Mouse (Mus musculus) liver, embryonic 14.5 days (tissue): ENCODE measurements at regions not wholly inside any gene's neighbourhood (a gene's known extent, or its start where the extent isn't known, plus 50 kb on each side); places are given as distances from the start of the nearest gene placed in this dataset.
A peak's percentile ranks its signal among the peaks of the same experiment; 100 is the strongest.

Source experiments
- ATAC-seq: fragments of 200-750 bp; cut with Nextera tagmentation; 2 replicates; pipeline ENCODE4 v1.8.0; 2017; ENCODE audit warnings: moderate number of reproducible peaks, mild to moderate bottlenecking, moderate library complexity; ENCODE audit not compliant: insufficient read depth
- DNase-seq, 3 experiments: peaks; one replicate each; pipeline ENCODE4 v3.0.0-alpha.2; 2012 to 2013; ENCODE audit warnings: low read depth in 3 of 3, low spot score in 3 of 3
- H3K27ac ChIP-seq: fragments of 300-500 bp; sonication (generic); 2 replicates; pipeline ENCODE4 v1.5.1; 2014; ENCODE audit warnings: moderate library complexity, mild to moderate bottlenecking, control low read depth, inconsistent platforms
- H3K27me3 ChIP-seq: fragments of 300-500 bp; sonication (generic); 2 replicates; pipeline ENCODE4 v1.6.1; 2014; ENCODE audit warnings: mild to moderate bottlenecking, low read length, moderate library complexity; ENCODE audit not compliant: control insufficient read depth, insufficient read depth
- H3K36me3 ChIP-seq: fragments of 300-500 bp; sonication (generic); replicated peaks from 2 replicates; pipeline ENCODE4 v1.6.1; 2014; ENCODE audit warnings: low read depth; ENCODE audit not compliant: control insufficient read depth, insufficient read depth
- H3K4me1 ChIP-seq, 2 experiments: fragments of 200-500 bp in 1 of 2; fragments of 300-500 bp in 1 of 2; sonication (generic) in 1 of 2; replicated peaks; 2 replicates each; pipeline ENCODE4 v1.6.1; 2012 to 2014; ENCODE audit warnings: antibody characterized with exemption in 1 of 2, inconsistent platforms in 1 of 2, low read length in 1 of 2; ENCODE audit not compliant: control insufficient read depth in 2 of 2, insufficient read depth in 2 of 2
- H3K4me2 ChIP-seq: fragments of 300-500 bp; sonication (generic); 2 replicates; pipeline ENCODE4 v1.6.1; 2014; ENCODE audit warnings: low read depth, mild to moderate bottlenecking, control low read depth, moderate library complexity
- H3K4me3 ChIP-seq, 2 experiments: fragments of 200-500 bp in 1 of 2; fragments of 300-500 bp in 1 of 2; sonication (generic) in 1 of 2; 2 replicates each; pipeline ENCODE4 v1.5.1; 2012 to 2014; ENCODE audit warnings: low read depth in 2 of 2, low read length in 2 of 2, mild to moderate bottlenecking in 2 of 2, control low read depth in 1 of 2, inconsistent platforms in 1 of 2, moderate library complexity in 1 of 2; ENCODE audit not compliant: insufficient read depth in 1 of 2
- H3K9ac ChIP-seq: fragments of 300-500 bp; sonication (generic); replicated peaks from 2 replicates; pipeline ENCODE4 v1.6.1; 2014; ENCODE audit warnings: mild to moderate bottlenecking, control low read depth, moderate library complexity
- H3K9me3 ChIP-seq: fragments of 300-500 bp; sonication (generic); 2 replicates; pipeline ENCODE4 v1.6.1; 2016; ENCODE audit warnings: low read length, mixed read lengths; ENCODE audit not compliant: control insufficient read depth
- CTCF ChIP-seq: IDR thresholded peaks from 2 replicates; pipeline ENCODE4 v1.5.1; 2016; ENCODE audit warnings: antibody characterized with exemption, low read depth, control low read depth
- EP300 ChIP-seq: IDR thresholded peaks from 2 replicates; pipeline ENCODE4 v1.6.1; 2016; ENCODE audit warnings: antibody characterized with exemption, low read depth
- WGBS: fragments of 180-500 bp; shearing (Covaris S2); extraction: QIAGEN DNeasy Blood & Tissue Kit; methylation state at CpG from one replicate; pipeline ENCODE4 v1.1.7; 2014; ENCODE audit not compliant: insufficient replicate concordance; 5-methylcytosine and 5-hydroxymethylcytosine counted together

DNA sequence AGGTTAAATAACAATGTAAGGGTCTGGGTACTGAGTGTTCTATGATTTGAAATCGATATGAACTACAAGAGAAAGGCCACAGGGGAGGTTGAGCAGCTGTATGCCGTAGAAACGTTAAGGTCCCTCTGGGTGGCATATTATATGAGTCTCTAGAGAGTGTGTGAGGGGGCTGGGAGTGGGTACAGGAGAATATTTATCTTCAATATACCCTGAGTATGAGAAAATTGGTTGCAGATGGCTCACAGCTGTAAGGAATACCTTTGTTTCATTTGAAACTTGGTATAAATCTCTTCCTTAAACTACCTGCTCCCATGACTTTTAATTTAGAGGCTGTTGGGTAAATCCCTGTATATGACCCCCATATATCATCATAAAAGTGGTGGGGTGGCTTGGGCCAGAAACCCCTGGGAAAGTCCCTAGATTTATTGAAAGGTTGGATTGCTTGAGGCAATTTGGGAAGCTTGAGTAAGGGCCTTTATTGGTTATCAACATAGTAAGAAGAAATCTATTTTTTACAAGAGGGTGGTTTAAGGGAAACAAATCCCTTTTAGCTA is 128.7 kb upstream of the Prkg2 start:
- Histone ChIP-seq H3K36me3 (no peaks in the 10 kb centered on the region), H3K9me3 (no peaks in the 10 kb centered on the region), H3K4me1 (no peaks in the 10 kb centered on the region), H3K4me2 (no peak overlapping the region), H3K27me3 (no peaks in the 10 kb centered on the region), H3K9ac (no peak overlapping the region), H3K27ac (no peak overlapping the region), H3K4me3 (no peak overlapping the region)
- DNase-seq (no peak), ATAC-seq (no peak)
- TF ChIP-seq EP300 = no peak
- TF ChIP-seq CTCF = no peak
- WGBS = 59% methylated on average over 3 of the region's 3 CpGs

DNA sequence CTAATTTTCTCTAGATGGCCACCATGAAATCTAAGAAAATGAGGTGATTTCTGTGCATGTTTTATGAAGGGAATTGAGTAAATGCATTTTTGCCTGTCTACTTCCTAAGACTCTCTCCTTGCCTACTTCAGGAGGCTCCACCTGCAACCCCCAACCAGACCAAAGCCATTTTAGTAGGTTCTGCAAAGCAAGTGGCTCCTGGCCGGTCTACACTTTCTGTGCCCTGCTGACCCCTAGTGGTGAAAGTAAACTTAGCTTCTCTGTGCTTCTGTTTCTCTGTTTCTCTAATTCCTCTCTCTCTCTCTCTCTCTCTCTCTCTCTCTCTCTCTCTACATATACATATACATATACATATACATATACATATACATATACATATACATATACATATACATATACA is 120.8 kb upstream of the Prkg2 start:
- DNase-seq (no peak), ATAC-seq (no peak)
- no peaks in the 10 kb centered on the region for H3K27me3 ChIP-seq
- H3K9ac ChIP-seq = no peak overlapping the region
- no peaks in the 10 kb centered on the region for H3K4me1 ChIP-seq
- 0% methylated on average over 1 of the region's 1 CpGs for WGBS
- no peaks in the 10 kb centered on the region for H3K36me3 ChIP-seq
- H3K4me2 ChIP-seq = no peak overlapping the region
- no peak overlapping the region for H3K4me3 ChIP-seq
- no peak overlapping the region for H3K27ac ChIP-seq
- TF ChIP-seq EP300 = no peak
- TF ChIP-seq CTCF = peak; percentile 65
- no peaks in the 10 kb centered on the region for H3K9me3 ChIP-seq

DNA sequence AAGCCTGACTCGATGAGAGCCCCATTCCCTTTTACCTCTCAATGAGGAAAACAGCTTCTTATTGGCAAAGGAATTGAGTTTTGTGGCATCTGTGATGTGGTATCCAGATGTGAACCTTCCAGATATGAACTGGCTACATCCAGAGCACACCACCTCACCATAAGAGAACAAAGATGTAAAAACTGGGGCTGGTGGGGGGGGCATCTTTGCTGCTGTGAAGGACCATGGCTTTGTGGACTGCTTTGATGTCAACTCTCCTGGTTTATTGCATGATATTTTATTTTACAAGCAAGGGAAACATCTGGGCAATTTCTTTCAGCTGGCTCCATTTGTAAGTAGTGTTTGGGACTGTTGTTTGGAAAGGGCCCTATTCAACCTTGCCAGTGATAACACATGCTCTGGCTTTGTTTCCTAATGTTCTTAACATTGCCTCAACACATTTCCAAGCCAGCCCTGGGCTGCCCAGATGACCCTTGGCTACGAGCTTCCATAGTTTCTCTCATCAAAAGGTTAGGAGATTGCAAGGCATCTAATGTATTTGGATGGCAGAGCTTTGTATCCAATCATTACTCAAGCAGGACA is 116.2 kb upstream of the Prkg2 start:
- H3K9ac ChIP-seq = no peak overlapping the region
- H3K4me3 ChIP-seq = no peak overlapping the region
- no peak overlapping the region for H3K27ac ChIP-seq
- 42% methylated on average over 2 of the region's 2 CpGs for WGBS
- H3K9me3 ChIP-seq = no peaks in the 10 kb centered on the region
- H3K36me3 ChIP-seq = no peaks in the 10 kb centered on the region
- no peak for ATAC-seq
- no peaks in the 10 kb centered on the region for H3K4me1 ChIP-seq
- no peak for TF ChIP-seq EP300
- TF ChIP-seq CTCF = no peak
- H3K4me2 ChIP-seq = no peak overlapping the region
- no peak for DNase-seq
- H3K27me3 ChIP-seq = no peaks in the 10 kb centered on the region

DNA sequence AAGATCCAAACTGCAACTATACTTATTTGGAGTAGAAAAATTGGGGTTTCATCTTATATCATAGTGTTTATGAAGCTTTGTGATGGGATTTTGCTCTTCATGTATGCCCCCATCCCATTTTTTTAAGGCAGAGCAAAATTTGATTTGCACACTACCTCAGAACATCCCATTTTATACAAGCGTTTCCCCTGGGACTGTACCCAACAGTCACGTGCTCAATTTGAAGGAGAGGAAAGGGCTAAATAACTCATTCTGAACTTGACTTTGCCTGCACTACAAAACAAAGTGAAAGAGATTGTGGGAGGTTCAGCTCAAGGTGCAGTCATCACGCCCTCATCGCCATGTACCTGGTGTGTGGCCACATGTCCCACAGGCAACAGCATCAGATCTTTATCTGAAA is 115.1 kb upstream of the Prkg2 start:
- TF ChIP-seq CTCF (no peak), EP300 (no peak)
- Histone ChIP-seq H3K4me3 (no peak overlapping the region), H3K27ac (no peak overlapping the region), H3K9me3 (no peaks in the 10 kb centered on the region), H3K27me3 (no peaks in the 10 kb centered on the region), H3K36me3 (no peaks in the 10 kb centered on the region), H3K9ac (no peak overlapping the region), H3K4me2 (no peak overlapping the region), H3K4me1 (no peaks in the 10 kb centered on the region)
- DNase-seq (no peak), ATAC-seq (no peak)
- 69% methylated on average over 4 of the region's 4 CpGs for WGBS

DNA sequence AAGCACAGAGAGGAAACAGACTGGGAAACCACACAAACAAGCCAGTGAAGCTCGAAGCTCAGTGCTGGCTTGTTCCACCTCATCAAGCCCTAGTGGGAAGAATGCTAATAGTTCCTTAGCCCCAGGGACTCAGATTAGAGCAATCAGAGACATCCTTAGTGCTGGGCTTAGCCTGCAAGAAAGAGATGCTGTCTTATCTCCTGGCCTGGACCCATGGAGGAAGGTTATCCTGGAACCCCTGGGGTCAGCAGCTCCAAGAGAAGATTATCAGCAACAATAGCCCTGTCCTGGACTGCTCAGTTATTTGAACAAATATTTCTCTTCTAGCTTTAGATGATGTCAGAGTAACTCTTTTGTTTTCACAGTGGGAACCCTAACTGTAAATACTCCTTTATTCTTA is 112.8 kb upstream of the Prkg2 start:
- no peak overlapping the region for H3K9ac ChIP-seq
- no peaks in the 10 kb centered on the region for H3K36me3 ChIP-seq
- no peak overlapping the region for H3K4me2 ChIP-seq
- H3K4me3 ChIP-seq = no peak overlapping the region
- no peaks in the 10 kb centered on the region for H3K27me3 ChIP-seq
- H3K9me3 ChIP-seq = no peaks in the 10 kb centered on the region
- TF ChIP-seq EP300 (no peak), CTCF (no peak)
- WGBS = 20% methylated on average over 1 of the region's 1 CpGs
- no peak overlapping the region for H3K27ac ChIP-seq
- no peak for ATAC-seq
- no peak for DNase-seq
- no peaks in the 10 kb centered on the region for H3K4me1 ChIP-seq
